Mouse (Mus musculus): Measurements from ENCODE around the gene Nkain2. TPM values are rescaled to one million over a fixed set of nuclear protein-coding genes. Genes with fewer than 3 reads are reported as not detected.

The Nkain2 gene
- polyA plus RNA-seq, 1 experiment from 2014 or later, result 0.38 TPM

- ATAC-seq (ENCODE audit: insufficient number of reproducible peaks, insufficient read depth, low FRiP score, low TSS enrichment, low read depth), result no peak
- 82% methylated on average over 1 of the region's 1 CpGs for WGBS
Observed at GRCm38 (mm10) chr10:32393859-32394521, 496.3 kb downstream of the Nkain2 start.

GRCm38 (mm10) chr10:32393326-32393725 lies 496.9 kb downstream of the Nkain2 start:
- WGBS, result 86% methylated on average over 1 of the region's 1 CpGs
- Histone ChIP-seq H3K4me3 (replicated peaks) (no peak overlapping the region), H3K27ac (no peak overlapping the region), H3K4me1 (replicated peaks) (no peaks in the 10 kb centered on the region), H3K4me2 (no peak overlapping the region), H3K27me3 (no peaks in the 10 kb centered on the region), H3K9ac (replicated peaks) (no peak overlapping the region), H3K36me3 (no peaks in the 10 kb centered on the region), H3K9me3 (no peaks in the 10 kb centered on the region)
- no peak for ATAC-seq (ENCODE audit: insufficient number of reproducible peaks, insufficient read depth, low FRiP score, low TSS enrichment, low read depth)

More at GRCm38 (mm10) chr10:32393859-32394521, 496.3 kb downstream of the Nkain2 start:
- no peak overlapping the region for H3K4me3 ChIP-seq (replicated peaks)
- no peaks in the 10 kb centered on the region for H3K36me3 ChIP-seq
- H3K9ac ChIP-seq (replicated peaks), result no peak overlapping the region
- no peaks in the 10 kb centered on the region for H3K4me1 ChIP-seq (replicated peaks)
- no peaks in the 10 kb centered on the region for H3K27me3 ChIP-seq
- no peaks in the 10 kb centered on the region for H3K9me3 ChIP-seq
- H3K4me2 ChIP-seq, result no peak overlapping the region
- H3K27ac ChIP-seq, result no peak overlapping the region

GRCm38 (mm10) chr10:32312754-32313153 lies 577.5 kb downstream of the Nkain2 start:
- no peaks in the 10 kb centered on the region for H3K27me3 ChIP-seq
- no peak overlapping the region for H3K4me3 ChIP-seq (replicated peaks)
- no peak overlapping the region for H3K4me2 ChIP-seq
- 90% methylated on average over 9 of the region's 9 CpGs for WGBS
- no peaks in the 10 kb centered on the region for H3K4me1 ChIP-seq (replicated peaks)
- H3K9ac ChIP-seq (replicated peaks), result no peak overlapping the region
- no peaks in the 10 kb centered on the region for H3K36me3 ChIP-seq
- H3K9me3 ChIP-seq, result peaks cover 14% of the 10 kb centered on the region
- no peak for ATAC-seq (ENCODE audit: insufficient number of reproducible peaks, insufficient read depth, low FRiP score, low TSS enrichment, low read depth)
- H3K27ac ChIP-seq, result no peak overlapping the region

- WGBS, result 71% methylated on average over 3 of the region's 3 CpGs
- H3K4me2 ChIP-seq, result no peak overlapping the region
- no peaks in the 10 kb centered on the region for H3K9me3 ChIP-seq
- no peaks in the 10 kb centered on the region for H3K4me1 ChIP-seq (replicated peaks)
- no peak overlapping the region for H3K4me3 ChIP-seq (replicated peaks)
- no peaks in the 10 kb centered on the region for H3K36me3 ChIP-seq
- ATAC-seq (ENCODE audit: insufficient number of reproducible peaks, insufficient read depth, low FRiP score, low TSS enrichment, low read depth), result peak; percentile 20; the same call in 1 of the 2 replicates
- H3K27me3 ChIP-seq, result no peaks in the 10 kb centered on the region
- H3K9ac ChIP-seq (replicated peaks), result no peak overlapping the region
- H3K27ac ChIP-seq, result no peak overlapping the region
Observed at GRCm38 (mm10) chr10:32301024-32301597, 589.2 kb downstream of the Nkain2 start.

GRCm38 (mm10) chr10:32290487-32290886 lies 599.8 kb downstream of the Nkain2 start:
- Histone ChIP-seq H3K4me3 (replicated peaks) (no peak overlapping the region), H3K27me3 (no peaks in the 10 kb centered on the region), H3K27ac (no peak overlapping the region), H3K4me1 (replicated peaks) (no peaks in the 10 kb centered on the region), H3K4me2 (no peak overlapping the region), H3K9ac (replicated peaks) (no peak overlapping the region), H3K9me3 (no peaks in the 10 kb centered on the region), H3K36me3 (no peaks in the 10 kb centered on the region)
- ATAC-seq (ENCODE audit: insufficient number of reproducible peaks, insufficient read depth, low FRiP score, low TSS enrichment, low read depth), result no peak
- WGBS, result 72% methylated on average over 2 of the region's 2 CpGs

- no peaks in the 10 kb centered on the region for H3K4me1 ChIP-seq (replicated peaks)
- no peaks in the 10 kb centered on the region for H3K9me3 ChIP-seq
- H3K4me2 ChIP-seq, result no peak overlapping the region
- H3K27me3 ChIP-seq, result no peaks in the 10 kb centered on the region
- no peak overlapping the region for H3K9ac ChIP-seq (replicated peaks)
- H3K36me3 ChIP-seq, result no peaks in the 10 kb centered on the region
- H3K27ac ChIP-seq, result no peak overlapping the region
- no peak overlapping the region for H3K4me3 ChIP-seq (replicated peaks)
- no peak for ATAC-seq (ENCODE audit: insufficient number of reproducible peaks, insufficient read depth, low FRiP score, low TSS enrichment, low read depth)
- WGBS, result 88% methylated on average over 1 of the region's 1 CpGs
Observed at GRCm38 (mm10) chr10:32283690-32284089, 606.6 kb downstream of the Nkain2 start.

GRCm38 (mm10) chr10:32243266-32243882 lies 646.9 kb downstream of the Nkain2 start:
- Histone ChIP-seq H3K4me2 (no peak overlapping the region), H3K9me3 (no peaks in the 10 kb centered on the region), H3K4me1 (replicated peaks) (no peaks in the 10 kb centered on the region), H3K36me3 (no peaks in the 10 kb centered on the region), H3K9ac (replicated peaks) (no peak overlapping the region), H3K27ac (no peak overlapping the region), H3K4me3 (replicated peaks) (no peak overlapping the region), H3K27me3 (no peaks in the 10 kb centered on the region)
- ATAC-seq (ENCODE audit: insufficient number of reproducible peaks, insufficient read depth, low FRiP score, low TSS enrichment, low read depth), result no peak
- 67% methylated on average over 4 of the region's 4 CpGs for WGBS

GRCm38 (mm10) chr10:32241168-32241567 lies 649.1 kb downstream of the Nkain2 start:
- no peak overlapping the region for H3K4me2 ChIP-seq

GRCm38 (mm10) chr10:32182951-32183350 lies 707.3 kb downstream of the Nkain2 start:
- ATAC-seq (ENCODE audit: insufficient number of reproducible peaks, insufficient read depth, low FRiP score, low TSS enrichment, low read depth), result no peak
- H3K9ac ChIP-seq (replicated peaks), result no peak overlapping the region
- H3K27ac ChIP-seq, result no peak overlapping the region
- no peak overlapping the region for H3K4me3 ChIP-seq (replicated peaks)
- no peaks in the 10 kb centered on the region for H3K36me3 ChIP-seq
- H3K9me3 ChIP-seq, result no peaks in the 10 kb centered on the region
- no peaks in the 10 kb centered on the region for H3K27me3 ChIP-seq
- H3K4me1 ChIP-seq (replicated peaks), result no peaks in the 10 kb centered on the region
- WGBS, result 83% methylated on average over 3 of the region's 3 CpGs
- no peak overlapping the region for H3K4me2 ChIP-seq

More at GRCm38 (mm10) chr10:32241168-32241567, 649.1 kb downstream of the Nkain2 start:
- ATAC-seq (ENCODE audit: insufficient number of reproducible peaks, insufficient read depth, low FRiP score, low TSS enrichment, low read depth), result no peak
- H3K27ac ChIP-seq, result no peak overlapping the region
- H3K4me3 ChIP-seq (replicated peaks), result no peak overlapping the region
- H3K4me1 ChIP-seq (replicated peaks), result no peaks in the 10 kb centered on the region
- H3K9ac ChIP-seq (replicated peaks), result no peak overlapping the region
- no peaks in the 10 kb centered on the region for H3K36me3 ChIP-seq
- no peaks in the 10 kb centered on the region for H3K9me3 ChIP-seq
- H3K27me3 ChIP-seq, result no peaks in the 10 kb centered on the region

GRCm38 (mm10) chr10:32091354-32091753 lies 798.9 kb downstream of the Nkain2 start:
- no peaks in the 10 kb centered on the region for H3K36me3 ChIP-seq
- H3K4me1 ChIP-seq (replicated peaks), result no peaks in the 10 kb centered on the region
- 77% methylated on average over 1 of the region's 1 CpGs for WGBS

GRCm38 (mm10) chr10:32060396-32060795 lies 829.9 kb downstream of the Nkain2 start:
- Histone ChIP-seq H3K4me1 (replicated peaks) (no peaks in the 10 kb centered on the region), H3K36me3 (no peaks in the 10 kb centered on the region), H3K4me2 (no peak overlapping the region), H3K4me3 (replicated peaks) (no peak overlapping the region), H3K9me3 (no peaks in the 10 kb centered on the region), H3K27ac (no peak overlapping the region), H3K27me3 (no peaks in the 10 kb centered on the region), H3K9ac (replicated peaks) (no peak overlapping the region)
- WGBS, result 83% methylated on average over 6 of the region's 6 CpGs
- ATAC-seq (ENCODE audit: insufficient number of reproducible peaks, insufficient read depth, low FRiP score, low TSS enrichment, low read depth), result no peak

More at GRCm38 (mm10) chr10:32091354-32091753, 798.9 kb downstream of the Nkain2 start:
- H3K4me2 ChIP-seq, result no peak overlapping the region
- H3K9me3 ChIP-seq, result no peaks in the 10 kb centered on the region
- no peaks in the 10 kb centered on the region for H3K27me3 ChIP-seq
- H3K27ac ChIP-seq, result no peak overlapping the region
- H3K4me3 ChIP-seq (replicated peaks), result no peak overlapping the region
- no peak overlapping the region for H3K9ac ChIP-seq (replicated peaks)
- ATAC-seq (ENCODE audit: insufficient number of reproducible peaks, insufficient read depth, low FRiP score, low TSS enrichment, low read depth), result no peak

Measured in limb, embryonic 12.5 days (tissue).